Mouse (Mus musculus) heart, embryonic 11.5 days (tissue): Measurements from ENCODE around the gene Ins2. TPM values are rescaled to one million over a fixed set of nuclear protein-coding genes. Genes with fewer than 3 reads are reported as not detected.
A peak's percentile ranks its signal among the peaks of the same experiment; 100 is the strongest.

ENCODE experiments used
- ATAC-seq: fragments of 200-750 bp; cut with Nextera tagmentation; replicated peaks from 2 replicates; pipeline ENCODE4 v1.8.0; 2017; ENCODE audit warnings: moderate library complexity; ENCODE audit not compliant: insufficient number of reproducible peaks, low FRiP score, low TSS enrichment
- H3K27ac ChIP-seq: fragments of 300-500 bp; sonication (generic); 2 replicates; pipeline ENCODE4 v1.5.1; 2014; ENCODE audit warnings: mild to moderate bottlenecking, low read depth, low read length
- H3K27me3 ChIP-seq: fragments of 300-500 bp; sonication (generic); 2 replicates; pipeline ENCODE4 v1.6.1; 2014; ENCODE audit warnings: mild to moderate bottlenecking, low read length, mixed read lengths; ENCODE audit not compliant: control insufficient read depth, insufficient read depth
- H3K36me3 ChIP-seq: fragments of 300-500 bp; sonication (generic); 2 replicates; pipeline ENCODE4 v1.6.1; 2014; ENCODE audit warnings: mild to moderate bottlenecking, low read length, moderate library complexity, mixed read lengths; ENCODE audit not compliant: control insufficient read depth, insufficient read depth
- H3K4me1 ChIP-seq: fragments of 300-500 bp; sonication (generic); 2 replicates; pipeline ENCODE4 v1.6.1; 2014; ENCODE audit warnings: low read length; ENCODE audit not compliant: control insufficient read depth, insufficient read depth
- H3K4me2 ChIP-seq: fragments of 300-500 bp; sonication (generic); 2 replicates; pipeline ENCODE4 v1.6.1; 2014; ENCODE audit warnings: mild to moderate bottlenecking, moderate library complexity
- H3K4me3 ChIP-seq: fragments of 300-500 bp; sonication (generic); 2 replicates; pipeline ENCODE4 v1.5.1; 2014; ENCODE audit warnings: low read depth, low read length
- H3K9ac ChIP-seq: fragments of 300-500 bp; sonication (generic); 2 replicates; pipeline ENCODE4 v1.6.1; 2014; ENCODE audit warnings: mild to moderate bottlenecking, low read depth, low read length, moderate library complexity
- H3K9me3 ChIP-seq: fragments of 300-500 bp; sonication (generic); replicated peaks from 2 replicates; pipeline ENCODE4 v1.6.1; 2016; ENCODE audit warnings: low read length; ENCODE audit not compliant: control insufficient read depth
- WGBS: fragments of 180-500 bp; shearing (Covaris S2); extraction: QIAGEN DNeasy Blood & Tissue Kit; methylation state at CpG from one replicate; pipeline ENCODE4 v1.1.7; 2014; ENCODE audit not compliant: insufficient replicate concordance; 5-methylcytosine and 5-hydroxymethylcytosine counted together
- polyA plus RNA-seq: library from polyadenylated mRNA; unstranded; fragments of >200 nt; fragmentation: Nextera tagmentation; extraction: Ambion mirVana; gene quantifications from 2 replicates; pipeline ENCODE4 v1.2.1, GENCODE M21; 2014

Ins2 gene
- not detected in 2 replicates for polyA plus RNA-seq

- Histone ChIP-seq H3K27me3 (no peaks in the 10 kb centered on the region), H3K4me2 (no peak within 1 kb of the TSS), H3K9me3 (no peaks in the 10 kb centered on the region), H3K4me1 (no peaks in the 10 kb centered on the region), H3K9ac (no peak within 1 kb of the TSS), H3K27ac (no peak within 1 kb of the TSS), H3K4me3 (no peak within 1 kb of the TSS), H3K36me3 (no peaks in the 10 kb centered on the region)
- WGBS, result 62% methylated on average over 1 of the region's 1 CpGs
- ATAC-seq, result no peak
These were observed at the start of gene Ins2 for GRCm38 (mm10) chr7:142743281-142743680. Gene Ins2 (minus strand): TSS chr7:142743381.

GRCm38 (mm10) chr7:142792650-142793275, 49.6 kb upstream of the Ins2 start:
- no peaks in the 10 kb centered on the region for H3K27me3 ChIP-seq
- ATAC-seq, result no peak
- H3K4me1 ChIP-seq, result no peaks in the 10 kb centered on the region
- H3K4me3 ChIP-seq, result no peak overlapping the region
- no peaks in the 10 kb centered on the region for H3K9me3 ChIP-seq
- 35% methylated on average over 1 of the region's 1 CpGs for WGBS
- H3K36me3 ChIP-seq, result no peaks in the 10 kb centered on the region
- H3K27ac ChIP-seq, result no peak overlapping the region
- H3K4me2 ChIP-seq, result no peak overlapping the region
- no peak overlapping the region for H3K9ac ChIP-seq

GRCm38 (mm10) chr7:142789667-142790066, 46.5 kb upstream of the Ins2 start:
- Histone ChIP-seq H3K4me1 (no peaks in the 10 kb centered on the region), H3K9ac (no peak overlapping the region), H3K4me3 (no peak overlapping the region), H3K27me3 (no peaks in the 10 kb centered on the region), H3K4me2 (no peak overlapping the region), H3K9me3 (no peaks in the 10 kb centered on the region), H3K36me3 (no peaks in the 10 kb centered on the region), H3K27ac (no peak overlapping the region)
- WGBS, result 80% methylated on average over 9 of the region's 9 CpGs
- ATAC-seq, result no peak

GRCm38 (mm10) chr7:142737772-142738171, 5.4 kb downstream of the Ins2 start:
- no peak overlapping the region for H3K4me2 ChIP-seq
- H3K27ac ChIP-seq, result no peak overlapping the region
- no peak overlapping the region for H3K4me3 ChIP-seq
- no peak for ATAC-seq
- H3K4me1 ChIP-seq, result no peaks in the 10 kb centered on the region
- no peaks in the 10 kb centered on the region for H3K9me3 ChIP-seq
- H3K9ac ChIP-seq, result no peak overlapping the region
- H3K27me3 ChIP-seq, result no peaks in the 10 kb centered on the region
- WGBS, result 12% methylated on average over 3 of the region's 3 CpGs
- H3K36me3 ChIP-seq, result no peaks in the 10 kb centered on the region

GRCm38 (mm10) chr7:142736943-142737490, 6.2 kb downstream of the Ins2 start:
- H3K36me3 ChIP-seq, result no peaks in the 10 kb centered on the region
- H3K4me3 ChIP-seq, result no peak overlapping the region
- no peaks in the 10 kb centered on the region for H3K27me3 ChIP-seq
- no peaks in the 10 kb centered on the region for H3K9me3 ChIP-seq
- 56% methylated on average over 1 of the region's 1 CpGs for WGBS
- H3K4me1 ChIP-seq, result no peaks in the 10 kb centered on the region
- no peak overlapping the region for H3K27ac ChIP-seq
- H3K9ac ChIP-seq, result no peak overlapping the region
- no peak for ATAC-seq
- no peak overlapping the region for H3K4me2 ChIP-seq

GRCm38 (mm10) chr7:142725973-142726372, 17.2 kb downstream of the Ins2 start:
- 62% methylated on average over 3 of the region's 3 CpGs for WGBS
- no peak overlapping the region for H3K9ac ChIP-seq
- no peaks in the 10 kb centered on the region for H3K4me1 ChIP-seq
- ATAC-seq, result no peak
- no peak overlapping the region for H3K4me3 ChIP-seq
- no peaks in the 10 kb centered on the region for H3K27me3 ChIP-seq
- H3K27ac ChIP-seq, result no peak overlapping the region
- H3K4me2 ChIP-seq, result no peak overlapping the region
- H3K36me3 ChIP-seq, result no peaks in the 10 kb centered on the region
- H3K9me3 ChIP-seq, result no peaks in the 10 kb centered on the region

GRCm38 (mm10) chr7:142720725-142721124, 22.5 kb downstream of the Ins2 start:
- Histone ChIP-seq H3K4me1 (no peaks in the 10 kb centered on the region), H3K27ac (no peak overlapping the region), H3K4me3 (no peak overlapping the region), H3K9ac (no peak overlapping the region), H3K36me3 (no peaks in the 10 kb centered on the region), H3K9me3 (no peaks in the 10 kb centered on the region), H3K27me3 (no peaks in the 10 kb centered on the region), H3K4me2 (no peak overlapping the region)
- 3% methylated on average over 2 of the region's 2 CpGs for WGBS
- ATAC-seq, result no peak

- peak overlapping the region; percentile 69 for H3K9ac ChIP-seq
- WGBS, result 17% methylated on average over 8 of the region's 8 CpGs
These were observed 28.2 kb downstream of the Ins2 start for GRCm38 (mm10) chr7:142714783-142715498.

More at GRCm38 (mm10) chr7:142714783-142715498, 28.2 kb downstream of the Ins2 start:
- H3K27me3 ChIP-seq, result no peaks in the 10 kb centered on the region
- no peaks in the 10 kb centered on the region for H3K4me1 ChIP-seq
- H3K36me3 ChIP-seq, result no peaks in the 10 kb centered on the region
- H3K4me3 ChIP-seq, result no peak overlapping the region
- no peak overlapping the region for H3K27ac ChIP-seq
- H3K4me2 ChIP-seq, result peak overlapping the region; percentile 59
- H3K9me3 ChIP-seq, result no peaks in the 10 kb centered on the region
- no peak for ATAC-seq
